10 mouse cellular contexts compared by ENCODE assay signal in the genomic region with DNA sequence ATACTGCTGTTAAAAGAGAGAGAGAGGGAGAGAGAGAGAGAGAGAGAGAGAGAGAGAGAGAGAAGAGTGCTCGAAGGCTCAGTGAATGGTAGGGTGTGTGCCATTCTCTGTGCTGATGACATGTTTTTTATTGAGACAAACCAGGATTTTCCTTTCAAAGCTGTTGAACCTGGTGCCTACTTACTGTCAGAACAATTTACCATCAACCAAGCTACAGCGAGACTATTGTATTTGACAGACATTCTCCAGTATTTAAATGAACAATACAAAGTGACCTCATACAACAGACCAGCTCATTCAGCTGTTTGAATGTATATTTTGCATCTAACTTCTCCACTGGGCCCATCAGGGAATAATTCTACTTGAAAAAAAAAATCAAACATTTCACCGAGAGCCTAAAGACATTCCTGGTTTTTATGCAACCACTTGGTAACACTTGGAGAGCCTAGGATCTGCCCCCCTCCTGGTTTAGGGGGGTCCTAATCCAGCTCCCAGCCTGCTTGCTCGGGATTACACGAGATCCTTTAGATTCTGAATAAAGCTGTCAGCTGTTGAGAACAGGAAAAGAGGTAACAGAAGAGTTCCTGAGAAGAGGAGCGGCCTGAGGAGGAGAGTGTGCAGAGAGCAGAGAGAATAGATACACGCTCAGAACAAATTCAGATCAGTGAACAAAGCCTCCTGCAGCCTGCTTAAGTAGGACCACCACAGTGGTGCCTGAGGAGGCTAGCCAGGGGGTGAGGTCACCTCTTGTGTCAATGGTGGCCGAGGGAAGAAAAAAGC.
DNase-seq lines count a peak whose midpoint lies in the region; ATAC-seq lines count a peak whose summit lies in the region.
"Had no signal": no experiment of that assay in that cellular context is flagged by ENCODE, and none has a peak within 500 bp of the region (broad histone marks: within the 10 kb centered on the region; RNA-seq: fewer than 3 reads in every experiment).

No protein-coding gene starts in this region.

- peak overlapping the region; percentile 43 for H3K4me2 ChIP-seq in forebrain, embryonic 14.5 days (ENCODE audit: low read length)
- peak overlapping the region; percentile 49 for H3K4me2 ChIP-seq in midbrain, embryonic 12.5 days (replicated peaks)

- no peaks in the 10 kb centered on the region for H3K27me3 ChIP-seq in forebrain, embryonic 14.5 days (replicated peaks; ENCODE audit: control insufficient read depth, insufficient read depth, low read length)
- peaks cover 61% of the 10 kb centered on the region for H3K27me3 ChIP-seq in midbrain, embryonic 12.5 days

- ATAC-seq in forebrain, embryonic 14.5 days = peak; percentile 83
- ATAC-seq in midbrain, embryonic 12.5 days (ENCODE audit: low FRiP score, low read depth) = peak; percentile 93
- ATAC-seq in frontal cortex, adult (ENCODE audit: low TSS enrichment) = no peak
- ATAC-seq in activated CD4-positive, CD25-positive, alpha-beta regulatory T cell, adult 4 months = no peak

- H3K9me3 ChIP-seq in forebrain, embryonic 14.5 days (replicated peaks; ENCODE audit: control insufficient read depth, low read length) = no peaks in the 10 kb centered on the region
- H3K9me3 ChIP-seq in midbrain, embryonic 12.5 days = no peaks in the 10 kb centered on the region

- WGBS in forebrain, embryonic 14.5 days = 8% methylated on average over 8 of the region's 8 CpGs
- WGBS in midbrain, embryonic 12.5 days = 10% methylated on average over 8 of the region's 8 CpGs

- peak overlapping the region; percentile 10; the same call in 1 of the 2 replicates for H3K9ac ChIP-seq in forebrain, embryonic 14.5 days (ENCODE audit: low read length)
- peak overlapping the region; percentile 11; the same call in 1 of the 2 replicates for H3K9ac ChIP-seq in midbrain, embryonic 12.5 days (replicated peaks)

- H3K4me1 ChIP-seq in forebrain, embryonic 14.5 days (ENCODE audit: control insufficient read depth, insufficient read depth, low read length) = peaks cover 3% of the 10 kb centered on the region; the same call in 1 of the 2 replicates
- peaks cover 11% of the 10 kb centered on the region for H3K4me1 ChIP-seq in midbrain, embryonic 12.5 days

- H3K36me3 ChIP-seq in forebrain, embryonic 14.5 days (ENCODE audit: control insufficient read depth, insufficient read depth, low read length) = no peaks in the 10 kb centered on the region
- no peaks in the 10 kb centered on the region for H3K36me3 ChIP-seq in midbrain, embryonic 12.5 days

- no peak overlapping the region; the same call in 1 of the 2 replicates for H3K27ac ChIP-seq in forebrain, embryonic 14.5 days (ENCODE audit: low read depth, low read length)
- peak overlapping the region; percentile 39; the same call in 1 of the 2 replicates for H3K27ac ChIP-seq in midbrain, embryonic 12.5 days (replicated peaks)
- H3K27ac ChIP-seq: layer of hippocampus, adult 2 months had no signal

- H3K4me3 ChIP-seq in forebrain, embryonic 14.5 days (ENCODE audit: low read depth, low read length) = 0 out of 2 replicates have a peak overlapping the region, but pooled peaks have one; percentile 7
- H3K4me3 ChIP-seq in midbrain, embryonic 12.5 days = peak overlapping the region; percentile 19
- H3K4me3 ChIP-seq: layer of hippocampus, adult 2 months had no signal

- DNase-seq in Muller cell, postnatal 12 days (ENCODE audit: inconsistent ontology term) = peak; percentile 53
- DNase-seq in ZHBTc4 (ENCODE audit: low read depth, low spot score) = peak; percentile 7
- peak; percentile 54 for DNase-seq in forebrain, embryonic 14.5 days (ENCODE audit: low spot score)
- no peak for DNase-seq in ovary, postnatal 36 days (ENCODE audit: low spot score)
- DNase-seq: adrenal gland, postnatal 14 days; cerebellum, adult 8-10 months had no signal

Comparison
In these comparisons a context has a peak if more than half of its experiments do, and no peak if none do; other contexts are left out.
1. ATAC-seq: peak in forebrain, embryonic 14.5 days (single experiment) and midbrain, embryonic 12.5 days (single experiment); none in frontal cortex, adult (single experiment) and activated CD4-positive, CD25-positive, alpha-beta regulatory T cell, adult 4 months (single experiment).